Comparison of ENCODE assay signal across 8 mouse cellular contexts in the genomic region with DNA sequence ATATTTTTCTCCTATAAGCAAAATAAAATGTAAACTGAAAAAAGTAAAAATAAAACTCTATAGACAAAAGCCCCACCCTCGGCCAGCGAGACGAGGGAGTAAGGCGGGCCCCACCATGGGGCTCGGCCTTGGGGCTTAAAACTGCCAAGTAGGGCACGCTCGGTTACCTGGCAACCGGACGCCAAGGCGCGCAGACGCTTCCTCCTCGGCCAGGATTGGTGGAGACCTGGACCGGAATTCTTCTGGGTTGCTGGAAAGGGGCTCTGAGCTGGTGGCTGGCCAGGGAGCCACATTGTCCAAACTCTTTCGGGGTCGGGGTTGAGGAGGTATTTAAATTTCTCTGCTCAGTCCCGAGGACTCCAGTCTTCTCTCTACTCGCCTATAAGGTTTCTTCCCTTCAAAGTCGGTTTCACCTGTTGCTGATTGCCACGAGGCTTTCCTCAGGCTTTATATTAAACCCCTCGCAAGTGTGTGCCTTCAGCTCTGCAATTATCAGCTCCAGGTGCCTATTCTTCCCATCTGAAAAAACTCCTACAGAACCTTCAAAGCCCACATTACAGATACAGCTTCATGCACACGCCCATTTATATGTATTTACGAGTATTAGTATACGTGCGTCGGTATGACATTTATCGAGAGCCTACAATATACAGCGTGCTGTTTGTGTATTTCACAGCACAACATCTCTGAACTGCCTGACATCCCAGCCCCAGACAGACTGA. TPM values are rescaled to one million over a fixed set of nuclear protein-coding genes. Genes with fewer than 3 reads are reported as not detected.
DNase-seq lines count a peak whose midpoint lies in the region; ATAC-seq and TF ChIP-seq lines count a peak whose summit lies in the region.

A gene (minus strand): TSS at position 137 of the 722 bp plus-strand sequence.

- 0 out of 2 replicates have a peak, but pooled peaks have one; percentile 44 for ATAC-seq in heart, postnatal 0 days (ENCODE audit: insufficient read depth, low read depth)
- ATAC-seq in limb, embryonic 12.5 days (ENCODE audit: insufficient number of reproducible peaks, insufficient read depth, low FRiP score, low TSS enrichment, low read depth): peak; percentile 52; the same call in 1 of the 2 replicates
- no peak for ATAC-seq in midbrain, embryonic 14.5 days (ENCODE audit: low FRiP score, low TSS enrichment)

- H3K9ac ChIP-seq in heart, postnatal 0 days (replicated peaks; ENCODE audit: low read depth, low read length): no peak within 1 kb of the TSS
- H3K9ac ChIP-seq in limb, embryonic 12.5 days (replicated peaks): no peak within 1 kb of the TSS
- no peak within 1 kb of the TSS; the same call in 1 of the 2 replicates for H3K9ac ChIP-seq in midbrain, embryonic 14.5 days (replicated peaks; ENCODE audit: low read length)

- TF ChIP-seq EP300 in heart, postnatal 0 days (IDR thresholded peaks at IDR 0.05; ENCODE audit: low read depth): no peak

- no peak within 1 kb of the TSS for H3K27ac ChIP-seq in heart, postnatal 0 days (ENCODE audit: low read depth)
- H3K27ac ChIP-seq in limb, embryonic 12.5 days: no peak within 1 kb of the TSS
- H3K27ac ChIP-seq in midbrain, embryonic 14.5 days (replicated peaks; ENCODE audit: low read depth, low read length): no peak within 1 kb of the TSS

- peak within 1 kb of the TSS; percentile 6; the same call in 1 of the 2 replicates for H3K4me3 ChIP-seq in heart, postnatal 0 days (ENCODE audit: low read depth, low read length)
- peak within 1 kb of the TSS; percentile 21 for H3K4me3 ChIP-seq in limb, embryonic 12.5 days (replicated peaks)
- no peak within 1 kb of the TSS for H3K4me3 ChIP-seq in midbrain, embryonic 14.5 days (replicated peaks; ENCODE audit: low read depth, low read length)

- H3K4me1 ChIP-seq in heart, postnatal 0 days (ENCODE audit: control insufficient read depth, insufficient read depth): no peaks in the 10 kb centered on the region
- peaks cover 37% of the 10 kb centered on the region for H3K4me1 ChIP-seq in limb, embryonic 12.5 days (replicated peaks)
- H3K4me1 ChIP-seq in midbrain, embryonic 14.5 days (ENCODE audit: control insufficient read depth, insufficient read depth, low read length): peaks cover 24% of the 10 kb centered on the region

- no peaks in the 10 kb centered on the region for H3K27me3 ChIP-seq in heart, postnatal 0 days (ENCODE audit: control insufficient read depth, insufficient read depth, low read length)
- H3K27me3 ChIP-seq in limb, embryonic 12.5 days: peaks cover 3% of the 10 kb centered on the region; the same call in 1 of the 2 replicates
- peaks cover 6% of the 10 kb centered on the region; the same call in 1 of the 2 replicates for H3K27me3 ChIP-seq in midbrain, embryonic 14.5 days (ENCODE audit: control insufficient read depth, insufficient read depth, low read length)

- peak; percentile 26 for DNase-seq in urinary bladder, postnatal 14 days (ENCODE audit: low spot score)
- no peak for DNase-seq in urinary bladder, postnatal 10 days (ENCODE audit: low spot score)
- DNase-seq in heart, postnatal 0 days (ENCODE audit: low spot score): no peak
- DNase-seq in midbrain, embryonic 14.5 days: peak; percentile 80
- peak; percentile 46 to 66 for DNase-seq in thymus, postnatal 36 days
- DNase-seq in left cerebral cortex, postnatal 36 days (ENCODE audit: low spot score in 2 of 2): no peak
- DNase-seq in frontal cortex, postnatal 14 days (ENCODE audit: low spot score in 2 of 2): no peak

- WGBS in heart, postnatal 0 days: 8% methylated on average over 28 of the region's 28 CpGs
- 6% methylated on average over 28 of the region's 28 CpGs for WGBS in limb, embryonic 12.5 days
- WGBS in midbrain, embryonic 14.5 days: 5% methylated on average over 28 of the region's 28 CpGs

- H3K4me2 ChIP-seq in heart, postnatal 0 days (ENCODE audit: low read depth, low read length): peak within 1 kb of the TSS; percentile 31
- H3K4me2 ChIP-seq in limb, embryonic 12.5 days: peak within 1 kb of the TSS; percentile 52
- H3K4me2 ChIP-seq in midbrain, embryonic 14.5 days (ENCODE audit: low read length): peak within 1 kb of the TSS; percentile 39

- no peaks in the 10 kb centered on the region for H3K36me3 ChIP-seq in heart, postnatal 0 days (replicated peaks; ENCODE audit: control insufficient read depth, insufficient read depth, low read length)
- no peaks in the 10 kb centered on the region for H3K36me3 ChIP-seq in limb, embryonic 12.5 days
- no peaks in the 10 kb centered on the region for H3K36me3 ChIP-seq in midbrain, embryonic 14.5 days (ENCODE audit: control insufficient read depth, insufficient read depth, low read length)

- intact Hi-C loops in left cerebral cortex, postnatal 36 days (cut with DNase I): no loop called here

- H3K9me3 ChIP-seq in heart, postnatal 0 days (replicated peaks; ENCODE audit: control insufficient read depth, low read length): no peaks in the 10 kb centered on the region
- no peaks in the 10 kb centered on the region; the same call in 1 of the 2 replicates for H3K9me3 ChIP-seq in limb, embryonic 12.5 days
- no peaks in the 10 kb centered on the region for H3K9me3 ChIP-seq in midbrain, embryonic 14.5 days (ENCODE audit: control insufficient read depth, low read length)

- no peak for TF ChIP-seq CTCF in heart, postnatal 0 days (IDR thresholded peaks at IDR 0.05; ENCODE audit: low read depth)

RNA-seq across cellular contexts. Expression of the gene that starts here (rescaled TPM):
- total RNA-seq in heart, postnatal 0 days (2014; rRNA removed; ENCODE audit: low replicate concordance): not detected in 2 replicates
- polyA plus RNA-seq in heart, postnatal 0 days (2015; fragmentation: Nextera tagmentation; extraction: Ambion mirVana): 0.11 and 0.16 TPM in 2 replicates
- polyA plus RNA-seq in limb, embryonic 12.5 days (2016; fragmentation: Nextera tagmentation; extraction: Ambion mirVana): 1.4 and 1.7 TPM in 2 replicates
- polyA plus RNA-seq in midbrain, embryonic 14.5 days (2014; fragmentation: Nextera tagmentation; extraction: Ambion mirVana): 2.3 and 2.9 TPM in 2 replicates
- total RNA-seq in left cerebral cortex, postnatal 36 days (2021): under 1 TPM; 0.11 to 0.17 TPM

Comparison
In these comparisons a context has a peak if more than half of its experiments do, and no peak if none do; other contexts are left out.
1. DNase-seq: peak in urinary bladder, postnatal 14 days (single experiment), midbrain, embryonic 14.5 days (single experiment) and thymus, postnatal 36 days (2 of 2); none in urinary bladder, postnatal 10 days (single experiment), heart, postnatal 0 days (single experiment), left cerebral cortex, postnatal 36 days (0 of 2) and frontal cortex, postnatal 14 days (0 of 2).
2. Peak in ATAC-seq, H3K4me3 ChIP-seq and H3K4me2 ChIP-seq in heart, postnatal 0 days; RNA of the gene not detected or under 1 TPM.
3. Peak in every context shown above with its lines, with median percentiles within 50 percentile points of each other: H3K4me2 ChIP-seq.